Mouse (Mus musculus): Measurements from ENCODE around the gene Nbr1.
"Not testable (repeated sequence)": the region's sequence is repeated elsewhere in the genome, so short reads cannot be mapped to it uniquely, and the experiment has no call there.

Nbr1 gene

DNA sequence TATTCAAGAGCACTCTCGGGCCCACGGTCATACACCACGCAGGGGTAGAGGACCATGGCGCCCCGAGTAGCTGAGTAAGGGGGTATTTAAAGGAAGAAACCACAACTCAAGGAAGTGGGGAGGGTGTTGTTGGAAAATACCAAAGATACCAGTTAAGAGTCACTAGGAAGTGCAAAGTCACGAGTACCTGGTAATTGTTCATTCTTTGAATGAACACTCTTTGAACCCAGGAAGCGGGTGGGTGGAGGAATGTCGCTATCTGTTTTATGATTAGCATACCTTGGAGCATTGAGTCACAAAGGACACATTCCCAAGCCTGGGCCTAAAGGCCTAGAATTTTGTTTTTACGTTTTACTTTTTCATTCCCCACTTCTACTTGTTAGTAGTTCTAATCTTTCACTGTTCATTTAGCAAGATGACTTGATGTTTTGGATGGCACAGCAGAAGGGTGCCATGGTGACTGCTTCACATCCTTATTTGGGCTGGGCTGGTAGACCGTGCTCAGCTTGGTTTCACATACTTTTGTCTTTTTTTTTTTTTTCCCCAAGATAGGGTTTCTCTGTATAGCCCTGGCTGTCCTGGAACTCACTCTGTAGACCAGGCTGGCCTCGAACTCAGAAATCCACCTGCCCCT lies 68.2 kb downstream of the Nbr1 start:
- not testable (repeated sequence) for DNase-seq (ENCODE audit: low spot score)

GRCm38 (mm10) chr11:101626649-101626994 lies 74.7 kb downstream of the Nbr1 start:
- DNase-seq (ENCODE audit: low spot score): no peak

- DNase-seq (ENCODE audit: low spot score): peak; percentile 50
Measured at GRCm38 (mm10) chr11:101626995-101627856, 75.3 kb downstream of the Nbr1 start, which contains the start of gene Rdm1. Rdm1 (plus strand) TSS chr11:101627195.

- DNase-seq (ENCODE audit: low spot score): peak; percentile 67
Measured at GRCm38 (mm10) chr11:101627857-101628559, 76.1 kb downstream of the Nbr1 start.

DNA sequence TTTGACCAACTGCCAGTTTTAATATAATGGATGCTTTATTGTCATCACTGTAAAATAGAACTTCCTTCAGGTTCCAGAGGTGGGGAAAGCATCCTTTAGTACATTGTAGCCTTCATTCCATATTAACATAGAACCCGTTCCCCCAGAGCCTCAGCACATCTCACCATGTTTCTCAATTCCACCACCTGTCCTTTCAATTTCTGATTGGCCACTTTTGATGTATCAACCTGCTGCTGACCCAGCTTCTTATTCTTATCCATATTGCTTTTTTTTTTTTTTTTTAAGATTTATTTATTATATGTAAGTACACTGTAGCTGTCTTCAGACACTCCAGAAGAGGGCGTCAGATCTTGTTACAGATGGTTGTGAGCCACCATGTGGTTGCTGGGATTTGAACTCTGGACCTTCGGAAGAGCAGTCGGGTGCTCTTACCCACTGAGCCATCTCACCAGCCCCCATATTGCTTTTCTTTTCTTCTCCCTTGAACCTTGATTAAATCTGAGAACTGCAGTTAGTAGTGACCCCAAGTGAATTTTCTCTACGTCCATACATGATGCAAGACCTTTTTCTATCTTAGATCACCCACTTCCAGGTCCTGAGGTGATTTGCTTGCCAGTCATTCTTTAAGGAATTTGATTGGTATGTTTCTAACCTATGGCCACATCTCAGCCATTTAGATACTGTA lies 76.9 kb downstream of the Nbr1 start:
- not testable (repeated sequence) for DNase-seq (ENCODE audit: low spot score)
